Mouse (Mus musculus) kidney, embryonic 14.5 days (tissue): ENCODE measurements around the gene Tefm. TPM values are rescaled to one million over a fixed set of nuclear protein-coding genes. Genes with fewer than 3 reads are reported as not detected.
"Not testable (repeated sequence)": the region's sequence is repeated elsewhere in the genome, so short reads cannot be mapped to it uniquely, and the experiment has no call there.

Source experiments
- ATAC-seq: fragments of 200-750 bp; cut with Nextera tagmentation; 2 replicates; pipeline ENCODE4 v1.8.0; 2017; ENCODE audit warnings: moderate number of reproducible peaks, mild to moderate bottlenecking, moderate TSS enrichment, moderate library complexity; ENCODE audit not compliant: low FRiP score, low TSS enrichment
- H3K27ac ChIP-seq: fragments of 300-500 bp; sonication (generic); 2 replicates; pipeline ENCODE4 v1.5.1; 2014; ENCODE audit warnings: low read depth, mild to moderate bottlenecking, low read length, moderate library complexity, mixed read lengths
- H3K27me3 ChIP-seq: fragments of 300-500 bp; sonication (generic); 2 replicates; pipeline ENCODE4 v1.6.1; 2014; ENCODE audit warnings: mild to moderate bottlenecking, low read length; ENCODE audit not compliant: control insufficient read depth, insufficient read depth
- H3K36me3 ChIP-seq: fragments of 300-500 bp; sonication (generic); 2 replicates; pipeline ENCODE4 v1.6.1; 2014; ENCODE audit warnings: low read length, mixed read lengths; ENCODE audit not compliant: control insufficient read depth, insufficient read depth
- H3K4me1 ChIP-seq: fragments of 300-500 bp; sonication (generic); 2 replicates; pipeline ENCODE4 v1.6.1; 2014; ENCODE audit warnings: low read length, mixed read lengths; ENCODE audit not compliant: control insufficient read depth, insufficient read depth
- H3K4me2 ChIP-seq: fragments of 300-500 bp; sonication (generic); replicated peaks from 2 replicates; pipeline ENCODE4 v1.6.1; 2014; ENCODE audit warnings: low read depth, mild to moderate bottlenecking, low read length
- H3K4me3 ChIP-seq: fragments of 300-500 bp; sonication (generic); 2 replicates; pipeline ENCODE4 v1.5.1; 2014; ENCODE audit warnings: mild to moderate bottlenecking, low read length
- H3K9ac ChIP-seq: fragments of 300-500 bp; sonication (generic); 2 replicates; pipeline ENCODE4 v1.6.1; 2014; ENCODE audit warnings: low read depth, mild to moderate bottlenecking, low read length, moderate library complexity
- H3K9me3 ChIP-seq: fragments of 300-500 bp; sonication (generic); 2 replicates; pipeline ENCODE4 v1.6.1; 2016; ENCODE audit warnings: low read length; ENCODE audit not compliant: control insufficient read depth
- WGBS: fragments of 180-500 bp; shearing (Covaris S2); extraction: QIAGEN DNeasy Blood & Tissue Kit; methylation state at CpG from one replicate; pipeline ENCODE4 v1.1.7; 2014; 5-methylcytosine and 5-hydroxymethylcytosine counted together
- polyA plus RNA-seq: library from polyadenylated mRNA; unstranded; fragments of >200 nt; fragmentation: Nextera tagmentation; extraction: Ambion mirVana; gene quantifications from 2 replicates; pipeline ENCODE4 v1.2.1, GENCODE M21; 2014

The Tefm gene
- polyA plus RNA-seq, 1 experiment from 2014 or later: 33.5 TPM

DNA sequence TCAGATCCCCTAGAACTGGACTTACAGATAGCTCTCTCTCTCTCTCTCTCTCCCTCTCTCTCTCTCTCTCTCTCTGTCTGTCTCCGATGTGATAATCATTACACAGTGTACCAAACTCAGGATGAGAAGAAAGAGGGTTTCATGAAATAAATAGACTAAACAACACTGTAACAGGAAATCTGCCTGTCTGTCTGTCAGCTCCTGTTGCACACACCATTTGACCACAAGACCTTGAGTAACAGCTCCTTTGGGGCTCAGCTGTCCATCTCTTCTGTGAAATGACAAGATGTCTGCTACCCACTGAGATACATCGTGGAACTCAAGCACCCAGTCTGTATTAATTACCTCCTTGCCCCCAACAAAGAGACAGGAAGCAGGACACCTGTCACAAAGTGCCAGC lies 9.6 kb upstream of the Tefm start:
- H3K27me3 ChIP-seq: peaks cover 19% of the 10 kb centered on the region
- ATAC-seq: no peak
- WGBS: 54% methylated on average over 2 of the region's 2 CpGs

GRCm38 (mm10) chr11:80150566-80150965 lies 8.6 kb upstream of the Tefm start:
- H3K36me3 ChIP-seq: no peaks in the 10 kb centered on the region
- no peak overlapping the region for H3K4me2 ChIP-seq
- peaks cover 17% of the 10 kb centered on the region for H3K27me3 ChIP-seq
- 81% methylated on average over 5 of the region's 5 CpGs for WGBS
- no peak overlapping the region for H3K9ac ChIP-seq
- no peak overlapping the region for H3K4me3 ChIP-seq
- H3K27ac ChIP-seq: no peak overlapping the region
- 0 out of 2 replicates have a peak, but pooled peaks cover 7% of the 10 kb centered on the region for H3K4me1 ChIP-seq
- ATAC-seq: no peak
- no peaks in the 10 kb centered on the region for H3K9me3 ChIP-seq

More for the DNA sequence above, 9.6 kb upstream of the Tefm start:
- Histone ChIP-seq H3K4me2 (no peak overlapping the region), H3K36me3 (no peaks in the 10 kb centered on the region), H3K9me3 (no peaks in the 10 kb centered on the region), H3K4me1 (0 out of 2 replicates have a peak, but pooled peaks cover 3% of the 10 kb centered on the region), H3K27ac (no peak overlapping the region), H3K4me3 (no peak overlapping the region), H3K9ac (no peak overlapping the region)

GRCm38 (mm10) chr11:80149412-80150023 lies 7.5 kb upstream of the Tefm start:
- WGBS: 71% methylated on average over 8 of the region's 8 CpGs
- Histone ChIP-seq H3K4me3 (no peak overlapping the region), H3K36me3 (no peaks in the 10 kb centered on the region), H3K27me3 (peaks cover 8% of the 10 kb centered on the region), H3K27ac (no peak overlapping the region), H3K4me1 (0 out of 2 replicates have a peak, but pooled peaks cover 7% of the 10 kb centered on the region), H3K4me2 (no peak overlapping the region), H3K9me3 (no peaks in the 10 kb centered on the region), H3K9ac (no peak overlapping the region)
- no peak for ATAC-seq

GRCm38 (mm10) chr11:80148974-80149373 lies 7.0 kb upstream of the Tefm start:
- H3K9me3 ChIP-seq, H3K27me3 ChIP-seq, H3K36me3 ChIP-seq, H3K9ac ChIP-seq, H3K27ac ChIP-seq, H3K4me3 ChIP-seq, ATAC-seq, H3K4me2 ChIP-seq, H3K4me1 ChIP-seq: not testable (repeated sequence)
- WGBS: 67% methylated on average over 1 of the region's 4 CpGs

DNA sequence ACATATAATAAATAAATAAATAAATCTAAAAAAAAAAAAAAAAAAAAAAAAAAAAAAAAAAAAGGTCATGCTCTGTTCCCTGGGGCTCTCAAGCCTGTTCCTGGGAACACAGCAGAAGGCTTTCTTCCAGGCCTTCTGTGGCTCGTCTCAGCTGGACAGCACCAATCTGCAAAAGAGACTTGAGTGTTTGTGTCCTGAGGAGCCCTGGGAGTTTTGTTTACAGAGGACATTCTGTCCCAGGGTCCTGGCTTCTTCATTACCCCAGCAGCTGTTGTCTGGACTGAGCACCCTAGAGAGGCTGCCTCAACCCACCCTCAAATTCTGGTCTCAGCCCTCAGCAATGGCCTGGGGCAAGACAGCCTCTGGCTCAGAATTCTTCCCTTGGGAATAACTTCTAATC lies 6.3 kb upstream of the Tefm start:
- ATAC-seq: no peak
- H3K27ac ChIP-seq: no peak overlapping the region
- 77% methylated on average over 1 of the region's 1 CpGs for WGBS
- H3K4me3 ChIP-seq: no peak overlapping the region
- no peak overlapping the region for H3K4me2 ChIP-seq
- no peaks in the 10 kb centered on the region for H3K27me3 ChIP-seq
- H3K4me1 ChIP-seq: 0 out of 2 replicates have a peak, but pooled peaks cover 4% of the 10 kb centered on the region
- no peaks in the 10 kb centered on the region for H3K9me3 ChIP-seq
- H3K9ac ChIP-seq: no peak overlapping the region
- no peaks in the 10 kb centered on the region for H3K36me3 ChIP-seq

DNA sequence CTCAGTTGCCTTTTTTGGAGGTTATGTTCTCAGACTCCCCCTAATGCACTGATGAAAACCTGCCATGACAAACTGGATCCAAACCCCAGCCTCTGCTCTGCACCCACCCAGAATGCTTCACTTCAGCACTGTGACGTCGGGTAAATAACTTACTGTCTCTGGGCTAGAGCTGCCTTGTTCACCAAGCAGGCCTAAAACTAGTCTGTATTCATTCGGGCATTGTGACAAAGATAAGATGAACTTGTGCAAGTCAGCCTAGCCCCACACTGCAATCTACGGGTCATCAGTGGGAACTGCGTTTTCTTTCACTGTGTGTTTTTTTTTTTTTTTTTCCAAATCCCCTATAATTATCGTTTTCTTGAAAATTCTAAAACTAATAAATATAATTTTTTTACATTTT lies 5.8 kb upstream of the Tefm start:
- no peak for ATAC-seq

GRCm38 (mm10) chr11:80145787-80146275 lies 3.9 kb upstream of the Tefm start:
- 0 out of 2 replicates have a peak overlapping the region, but pooled peaks have one; percentile 55 for H3K27ac ChIP-seq
- no peaks in the 10 kb centered on the region for H3K36me3 ChIP-seq

More for the DNA sequence above, 5.8 kb upstream of the Tefm start:
- Histone ChIP-seq H3K4me1 (0 out of 2 replicates have a peak, but pooled peaks cover 9% of the 10 kb centered on the region), H3K9me3 (no peaks in the 10 kb centered on the region), H3K9ac (no peak overlapping the region), H3K27me3 (no peaks in the 10 kb centered on the region), H3K36me3 (no peaks in the 10 kb centered on the region), H3K4me3 (no peak overlapping the region), H3K27ac (no peak overlapping the region), H3K4me2 (no peak overlapping the region)
- 80% methylated on average over 6 of the region's 6 CpGs for WGBS

GRCm38 (mm10) chr11:80142872-80143271 lies 897 bp upstream of the Tefm start:
- no peak overlapping the region for H3K27ac ChIP-seq
- no peak overlapping the region for H3K9ac ChIP-seq
- H3K4me2 ChIP-seq: peak overlapping the region; percentile 55
- H3K9me3 ChIP-seq: no peaks in the 10 kb centered on the region
- no peak for ATAC-seq
- peaks cover 11% of the 10 kb centered on the region; the same call in 1 of the 2 replicates for H3K4me1 ChIP-seq
- peak overlapping the region; percentile 91; the same call in 1 of the 2 replicates for H3K4me3 ChIP-seq
- 46% methylated on average over 8 of the region's 8 CpGs for WGBS
- H3K27me3 ChIP-seq: no peaks in the 10 kb centered on the region
- H3K36me3 ChIP-seq: peaks cover 19% of the 10 kb centered on the region

More at GRCm38 (mm10) chr11:80145787-80146275, 3.9 kb upstream of the Tefm start:
- 31% methylated on average over 10 of the region's 10 CpGs for WGBS
- Histone ChIP-seq H3K9me3 (no peaks in the 10 kb centered on the region), H3K9ac (0 out of 2 replicates have a peak overlapping the region, but pooled peaks have one; percentile 12), H3K4me2 (no peak overlapping the region), H3K4me1 (peaks cover 9% of the 10 kb centered on the region; the same call in 1 of the 2 replicates), H3K27me3 (no peaks in the 10 kb centered on the region), H3K4me3 (no peak overlapping the region)
- ATAC-seq: no peak

DNA sequence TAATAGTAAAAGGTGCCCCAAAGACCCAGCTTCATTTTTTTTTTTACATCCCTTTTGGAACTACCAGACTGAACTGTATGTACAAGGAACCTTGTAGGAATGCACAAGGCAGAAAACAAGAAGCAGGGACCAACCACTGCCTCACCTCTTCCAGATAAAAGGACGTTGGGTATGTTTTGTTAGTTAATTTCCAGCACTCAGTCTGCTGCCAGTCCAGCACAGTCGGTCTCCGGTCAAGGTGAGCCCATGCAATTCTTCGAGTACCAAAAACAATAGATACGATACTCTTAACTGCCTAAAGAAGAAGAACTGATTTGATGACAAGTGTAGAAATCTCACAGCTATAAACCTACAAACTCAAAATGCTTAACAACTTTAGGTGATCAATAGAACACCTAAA lies 4.2 kb downstream of the Tefm start:
- Histone ChIP-seq H3K9ac (no peak overlapping the region), H3K27ac (no peak overlapping the region), H3K27me3 (no peaks in the 10 kb centered on the region), H3K36me3 (peaks cover 57% of the 10 kb centered on the region), H3K4me3 (no peak overlapping the region), H3K9me3 (no peaks in the 10 kb centered on the region), H3K4me2 (no peak overlapping the region), H3K4me1 (peaks cover 3% of the 10 kb centered on the region; the same call in 1 of the 2 replicates)
- no peak for ATAC-seq
- 94% methylated on average over 5 of the region's 5 CpGs for WGBS
